Mouse (Mus musculus) intestine, embryonic 14.5 days (tissue): ENCODE measurements around the gene Klrb1f. TPM values are rescaled to one million over a fixed set of nuclear protein-coding genes. Genes with fewer than 3 reads are reported as not detected.
"Not testable (repeated sequence)": the region's sequence is repeated elsewhere in the genome, so short reads cannot be mapped to it uniquely, and the experiment has no call there.

Experiments
- ATAC-seq: fragments of 200-750 bp; cut with Nextera tagmentation; replicated peaks from 2 replicates; pipeline ENCODE4 v1.8.0; 2017; ENCODE audit warnings: low read depth, moderate number of reproducible peaks, moderate TSS enrichment, moderate library complexity; ENCODE audit not compliant: low FRiP score, low TSS enrichment
- DNase-seq: peaks from one replicate; pipeline ENCODE4 v3.0.0-alpha.2; 2018; ENCODE audit warnings: low spot score
- H3K27ac ChIP-seq: fragments of 300-500 bp; sonication (generic); 2 replicates; pipeline ENCODE4 v1.5.1; 2014; ENCODE audit warnings: low read depth, mild to moderate bottlenecking, control low read depth
- H3K27me3 ChIP-seq: fragments of 300-500 bp; sonication (generic); replicated peaks from 2 replicates; pipeline ENCODE4 v1.6.1; 2014; ENCODE audit warnings: low read length, control low read depth; ENCODE audit not compliant: control insufficient read depth, insufficient read depth
- H3K36me3 ChIP-seq: fragments of 300-500 bp; sonication (generic); 2 replicates; pipeline ENCODE4 v1.6.1; 2014; ENCODE audit warnings: low read length, control low read depth; ENCODE audit not compliant: control insufficient read depth, insufficient read depth
- H3K4me1 ChIP-seq: fragments of 300-500 bp; sonication (generic); replicated peaks from 2 replicates; pipeline ENCODE4 v1.6.1; 2014; ENCODE audit warnings: low read length, control low read depth, mixed read lengths; ENCODE audit not compliant: control insufficient read depth, insufficient read depth
- H3K4me2 ChIP-seq: fragments of 300-500 bp; sonication (generic); 2 replicates; pipeline ENCODE4 v1.6.1; 2014; ENCODE audit warnings: low read length
- H3K4me3 ChIP-seq: fragments of 300-500 bp; sonication (generic); 2 replicates; pipeline ENCODE4 v1.5.1; 2014; ENCODE audit warnings: low read depth, low read length, control low read depth, mixed read lengths
- H3K9ac ChIP-seq: fragments of 300-500 bp; sonication (generic); 2 replicates; pipeline ENCODE4 v1.6.1; 2014; ENCODE audit warnings: mild to moderate bottlenecking, low read length
- H3K9me3 ChIP-seq: fragments of 300-500 bp; sonication (generic); 2 replicates; pipeline ENCODE4 v1.6.1; 2016; ENCODE audit warnings: low read length, control low read depth; ENCODE audit not compliant: control insufficient read depth
- WGBS: fragments of 180-500 bp; shearing (Covaris S2); extraction: QIAGEN DNeasy Blood & Tissue Kit; methylation state at CpG from one replicate; pipeline ENCODE4 v1.1.7; 2014; 5-methylcytosine and 5-hydroxymethylcytosine counted together
- polyA plus RNA-seq: library from polyadenylated mRNA; unstranded; fragments of >200 nt; fragmentation: Nextera tagmentation; extraction: Ambion mirVana; gene quantifications from 2 replicates; pipeline ENCODE4 v1.2.1, GENCODE M21; 2014

Gene Klrb1f
- polyA plus RNA-seq, 1 experiment from 2014 or later, result 0.38 TPM

DNA sequence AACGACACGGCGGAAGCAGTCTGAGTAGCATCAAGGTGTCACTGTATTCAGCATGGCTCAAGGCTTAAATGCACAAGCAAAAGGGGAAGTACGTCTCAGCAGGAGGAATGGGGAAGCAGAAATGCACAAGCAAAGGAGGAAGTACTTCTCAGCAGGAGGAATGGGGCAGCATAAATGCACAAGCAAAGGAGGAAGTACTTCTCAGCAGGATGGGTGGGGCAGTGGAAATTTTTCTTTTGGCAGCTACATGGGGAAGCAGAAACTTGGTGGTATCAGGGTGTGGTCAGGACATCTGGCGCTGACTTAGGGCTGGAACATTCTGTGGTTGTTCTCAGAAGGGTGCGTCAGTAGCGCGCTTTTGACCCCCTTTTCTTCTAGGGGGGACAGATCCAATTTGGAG, 42.9 kb downstream of the Klrb1f start:
- H3K4me1 ChIP-seq, H3K27me3 ChIP-seq, H3K27ac ChIP-seq, H3K4me2 ChIP-seq, H3K9ac ChIP-seq, H3K36me3 ChIP-seq, DNase-seq, H3K4me3 ChIP-seq, ATAC-seq: not testable (repeated sequence)
- WGBS, result 92% methylated on average over 8 of the region's 8 CpGs
- peaks cover 14% of the 10 kb centered on the region; the same call in 1 of the 2 replicates for H3K9me3 ChIP-seq

DNA sequence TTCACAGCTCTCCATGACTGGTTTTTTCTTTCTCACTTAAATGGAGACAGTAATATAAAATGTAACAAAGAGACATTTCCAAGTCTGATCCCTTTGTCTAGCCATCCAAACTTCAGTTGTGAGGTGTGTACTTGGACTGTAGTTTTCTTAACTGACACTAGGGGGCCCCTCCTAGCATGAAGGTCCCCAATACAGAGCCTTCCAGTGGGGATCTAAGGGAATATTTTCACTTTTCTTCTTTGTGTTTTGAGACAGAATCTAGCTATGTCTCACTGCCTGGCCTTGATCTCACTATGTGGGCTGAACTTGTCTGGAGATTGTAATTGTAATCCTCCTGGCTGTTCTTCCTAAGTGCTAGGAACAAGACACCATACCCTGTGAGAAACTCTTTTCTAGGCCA, 49.5 kb downstream of the Klrb1f start:
- no peak overlapping the region for H3K4me2 ChIP-seq
- H3K27me3 ChIP-seq, result no peaks in the 10 kb centered on the region
- H3K9ac ChIP-seq, result no peak overlapping the region
- H3K9me3 ChIP-seq, result peaks cover 9% of the 10 kb centered on the region; the same call in 1 of the 2 replicates
- no peak overlapping the region for H3K27ac ChIP-seq
- no peak for DNase-seq
- H3K4me3 ChIP-seq, result no peak overlapping the region
- H3K36me3 ChIP-seq, result no peaks in the 10 kb centered on the region
- ATAC-seq, result peak; percentile 43; the same call in 1 of the 2 replicates
- no peaks in the 10 kb centered on the region for H3K4me1 ChIP-seq

DNA sequence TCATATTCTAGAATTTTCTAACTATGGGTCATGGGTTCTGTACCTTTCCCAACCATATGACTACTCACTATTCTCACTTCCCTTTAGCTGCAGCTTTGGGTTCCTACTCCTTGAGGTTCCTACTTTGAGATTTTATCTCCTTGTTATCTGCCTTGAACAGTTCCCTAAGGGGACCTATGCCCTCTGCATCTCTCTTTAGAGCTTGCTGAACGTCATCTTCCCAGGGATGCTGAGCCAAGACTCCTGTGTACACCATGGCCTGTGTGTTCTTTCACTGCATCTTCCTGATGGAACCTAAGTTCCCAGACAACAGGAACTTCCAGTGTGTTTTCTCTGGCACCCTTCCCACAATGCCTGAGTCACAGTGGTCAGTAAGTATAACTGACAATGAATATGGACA, 52.2 kb downstream of the Klrb1f start:
- Histone ChIP-seq H3K4me2 (no peak overlapping the region), H3K27ac (no peak overlapping the region), H3K27me3 (no peaks in the 10 kb centered on the region), H3K36me3 (no peaks in the 10 kb centered on the region), H3K4me1 (no peaks in the 10 kb centered on the region), H3K9me3 (no peaks in the 10 kb centered on the region), H3K4me3 (no peak overlapping the region), H3K9ac (no peak overlapping the region)
- ATAC-seq (no peak), DNase-seq (no peak)
- 40% methylated on average over 1 of the region's 1 CpGs for WGBS

DNA sequence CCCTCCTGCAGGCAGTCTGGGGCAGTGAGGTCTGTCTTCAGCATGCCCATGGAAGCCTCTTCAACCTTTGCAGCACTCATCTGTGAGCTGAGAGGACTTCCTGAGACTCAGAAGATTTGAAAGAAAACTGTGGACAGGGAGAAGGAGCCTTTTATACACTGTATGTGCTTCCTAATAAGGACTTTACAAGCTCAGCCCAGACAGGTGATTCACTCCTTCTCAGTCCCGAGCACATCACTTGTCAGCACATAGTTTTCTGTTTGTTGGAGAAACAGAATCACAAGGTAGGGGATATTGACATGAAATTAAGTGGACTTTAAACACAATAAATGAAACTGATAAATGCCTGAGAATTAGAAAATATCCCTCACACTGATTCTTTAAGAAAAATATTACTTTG, 55.1 kb downstream of the Klrb1f start, which contains the start of gene Clec2e:
TSS of gene Clec2e (minus strand) at position 120 of the 400 bp plus-strand sequence.
- H3K9ac ChIP-seq, H3K4me3 ChIP-seq, H3K9me3 ChIP-seq, ATAC-seq, H3K4me1 ChIP-seq, DNase-seq, H3K27me3 ChIP-seq, H3K36me3 ChIP-seq, H3K27ac ChIP-seq, H3K4me2 ChIP-seq: not testable (repeated sequence)
- WGBS, result 45% methylated on average over 1 of the region's 1 CpGs

DNA sequence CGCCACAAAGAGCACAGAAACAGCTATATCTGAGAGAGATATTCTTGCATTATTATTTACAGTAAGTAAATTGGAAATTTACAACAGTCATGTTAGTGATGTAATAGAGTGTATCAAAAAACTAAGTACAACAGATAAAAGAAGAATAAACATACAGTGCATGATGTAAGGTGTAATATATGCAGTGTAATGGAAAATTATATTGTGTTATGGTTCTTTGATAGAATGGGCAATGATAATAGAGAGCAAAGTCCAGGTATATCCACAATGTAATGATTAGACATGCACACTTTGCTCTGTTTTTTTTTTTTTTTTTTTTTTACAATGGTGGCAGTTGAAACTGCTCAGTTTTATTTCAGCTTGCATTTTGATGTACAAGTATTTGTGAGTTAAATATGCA, 55.9 kb downstream of the Klrb1f start:
- Histone ChIP-seq H3K9ac (no peak overlapping the region), H3K9me3 (no peaks in the 10 kb centered on the region), H3K4me1 (no peaks in the 10 kb centered on the region), H3K4me2 (no peak overlapping the region), H3K36me3 (no peaks in the 10 kb centered on the region), H3K27ac (no peak overlapping the region), H3K27me3 (no peaks in the 10 kb centered on the region), H3K4me3 (no peak overlapping the region)
- DNase-seq, result no peak
- no peak for ATAC-seq
- 83% methylated on average over 1 of the region's 1 CpGs for WGBS

DNA sequence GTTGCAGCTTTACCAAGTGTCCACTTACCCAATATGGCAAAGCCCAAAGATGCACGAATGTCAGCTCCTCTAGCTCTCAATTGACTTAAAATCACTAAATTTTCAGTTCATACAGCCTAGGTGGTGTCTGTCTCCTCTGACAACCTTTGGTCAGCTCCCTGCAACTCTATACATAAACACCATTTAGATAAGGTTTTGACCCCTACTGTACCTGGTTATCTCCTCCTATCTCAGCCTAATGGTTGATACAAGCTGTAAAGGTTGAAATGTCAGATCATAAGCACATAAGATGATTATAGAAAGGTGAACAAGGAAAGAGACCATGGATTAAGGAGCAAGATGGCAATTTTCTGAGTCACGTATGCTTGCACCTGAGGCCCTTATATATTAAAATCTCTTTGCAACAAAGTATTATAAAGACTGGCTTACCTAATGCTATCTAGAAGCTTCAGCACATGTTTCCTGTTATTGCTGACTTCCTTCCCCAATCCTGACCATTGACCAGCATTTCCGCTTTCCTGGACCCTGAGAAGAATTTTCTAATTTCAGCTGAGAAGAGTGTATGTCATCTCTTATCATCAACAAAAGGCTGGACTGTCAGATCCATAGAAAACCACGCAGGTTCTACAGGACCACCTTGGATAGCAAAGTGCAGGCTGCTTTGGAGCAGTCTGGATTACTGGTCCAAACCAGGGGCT, 57.3 kb downstream of the Klrb1f start:
- DNase-seq (no peak), ATAC-seq (no peak)
- no peaks in the 10 kb centered on the region for H3K27me3 ChIP-seq
- 77% methylated on average over 4 of the region's 4 CpGs for WGBS
- no peaks in the 10 kb centered on the region for H3K4me1 ChIP-seq
- H3K27ac ChIP-seq, result no peak overlapping the region
- H3K36me3 ChIP-seq, result no peaks in the 10 kb centered on the region
- H3K4me2 ChIP-seq, result no peak overlapping the region
- no peak overlapping the region for H3K4me3 ChIP-seq
- no peaks in the 10 kb centered on the region for H3K9me3 ChIP-seq
- no peak overlapping the region for H3K9ac ChIP-seq

Other genes starting within 250 kb of the Klrb1f start
- 0.62 TPM in 1 of 2 replicates, not detected in the other for gene Gm44511, start 219.6 kb upstream of the Klrb1f start, polyA plus RNA-seq
- gene Klrb1b, start 219.6 kb upstream of the Klrb1f start, polyA plus RNA-seq, result 0.19 and 0.67 TPM in 2 replicates
- 0.19 TPM in 1 of 2 replicates, not detected in the other for gene Clec2i, start 158.3 kb upstream of the Klrb1f start, polyA plus RNA-seq
- 1.8 and 3.0 TPM in 2 replicates for gene BC035044, start 154.8 kb upstream of the Klrb1f start, polyA plus RNA-seq
- not detected in 2 replicates for gene Clec2g, start 111.5 kb upstream of the Klrb1f start, polyA plus RNA-seq
- 0.27 and 0.68 TPM in 2 replicates for gene Clec2e, start 55.0 kb downstream of the Klrb1f start, polyA plus RNA-seq
- gene Clec2d, start 134.7 kb downstream of the Klrb1f start, polyA plus RNA-seq, result 0.43 and 0.89 TPM in 2 replicates
- 0.51 TPM in 1 of 2 replicates, not detected in the other for gene Cd69, start 229.5 kb downstream of the Klrb1f start, polyA plus RNA-seq